Mouse (Mus musculus) kidney, adult 2 months (tissue): ENCODE results near the gene D330020A13Rik.

Experiments used
- CTCF ChIP-seq: fragments of 200-500 bp; conservative IDR thresholded peaks from 2 replicates; pipeline ENCODE4 v1.5.1; 2011; ENCODE audit warnings: low read depth, mild to moderate bottlenecking, control low read depth, low read length, moderate library complexity, mixed read lengths; ENCODE audit not compliant: insufficient read depth, insufficient read length
- POLR2A ChIP-seq: fragments of 200-500 bp; IDR thresholded peaks from one replicate; pipeline ENCODE4 v1.6.1; 2011; ENCODE audit warnings: low read depth, low read length, control low read depth

- no peak for TF ChIP-seq POLR2A
- no peak for TF ChIP-seq CTCF
Measured at GRCm38 (mm10) chr6:120255701-120256100, 38.5 kb upstream of the D330020A13Rik start.
